Mouse (Mus musculus) megakaryocyte, embryonic 14.5 days (primary cell): ENCODE measurements at regions not wholly inside any gene's neighbourhood (a gene's known extent, or its start where the extent isn't known, plus 50 kb on each side); places are given as distances from the start of the nearest gene placed in this dataset.
"Not testable (repeated sequence)": the region's sequence is repeated elsewhere in the genome, so short reads cannot be mapped to it uniquely, and the experiment has no call there.

Source experiments
- H3K27me3 ChIP-seq: replicated peaks from 2 replicates; pipeline ENCODE3; 2012; ENCODE audit warnings: inconsistent platforms
- H3K36me3 ChIP-seq: replicated peaks from 2 replicates; pipeline ENCODE3; 2012; ENCODE audit warnings: low read length, inconsistent platforms, mixed read lengths
- H3K4me1 ChIP-seq: 2 replicates; pipeline ENCODE4 v1.6.1; 2012; ENCODE audit warnings: inconsistent platforms
- H3K4me3 ChIP-seq: replicated peaks from 2 replicates; pipeline ENCODE3; 2012; ENCODE audit warnings: moderate library complexity, mild to moderate bottlenecking, inconsistent platforms
- H3K9me3 ChIP-seq: 2 replicates; pipeline ENCODE4 v1.6.1; 2012; ENCODE audit warnings: inconsistent platforms
- FLI1 ChIP-seq: IDR thresholded peaks from 2 replicates; pipeline ENCODE4 v1.6.1; 2012; ENCODE audit warnings: low read length, inconsistent platforms, mixed read lengths
- GATA1 ChIP-seq: IDR thresholded peaks from 3 replicates; pipeline ENCODE4 v1.6.1; 2012; ENCODE audit warnings: mixed read lengths, low read length, inconsistent platforms, borderline replicate concordance

- Histone ChIP-seq H3K4me1 (peaks cover 8% of the 10 kb centered on the region), H3K9me3 (no peaks in the 10 kb centered on the region), H3K4me3 (no peak overlapping the region), H3K36me3 (no peaks in the 10 kb centered on the region), H3K27me3 (peaks cover 56% of the 10 kb centered on the region)
- TF ChIP-seq GATA1 (no peak), FLI1 (no peak)
Measured at GRCm38 (mm10) chr6:84310635-84311241, 283.0 kb downstream of the Cyp26b1 start.

DNA sequence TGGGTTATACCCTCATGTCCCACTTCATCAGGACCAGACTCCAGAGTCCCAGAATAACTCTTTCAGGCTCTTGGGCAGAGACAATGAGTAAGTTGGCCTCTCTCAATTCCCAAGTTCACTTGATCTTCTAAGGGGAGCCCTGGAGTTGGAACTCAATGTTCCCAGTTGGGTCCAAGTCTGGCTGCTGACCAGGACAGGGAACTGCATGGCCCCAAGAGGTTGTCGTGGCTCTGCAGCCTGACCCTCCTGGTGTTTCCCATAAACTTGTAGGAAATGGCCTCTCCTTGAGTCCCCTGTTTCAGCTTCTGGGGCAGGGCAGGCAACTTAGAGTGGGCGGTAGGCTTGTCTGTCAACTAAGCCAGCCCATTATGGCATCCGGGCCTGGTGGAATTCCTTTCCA is 286.2 kb downstream of the Cyp26b1 start:
- Histone ChIP-seq H3K36me3 (no peaks in the 10 kb centered on the region), H3K4me3 (no peak overlapping the region), H3K27me3 (peaks cover 35% of the 10 kb centered on the region), H3K9me3 (no peaks in the 10 kb centered on the region), H3K4me1 (peaks cover 5% of the 10 kb centered on the region; the same call in 1 of the 2 replicates)
- TF ChIP-seq GATA1 (no peak), FLI1 (no peak)

DNA sequence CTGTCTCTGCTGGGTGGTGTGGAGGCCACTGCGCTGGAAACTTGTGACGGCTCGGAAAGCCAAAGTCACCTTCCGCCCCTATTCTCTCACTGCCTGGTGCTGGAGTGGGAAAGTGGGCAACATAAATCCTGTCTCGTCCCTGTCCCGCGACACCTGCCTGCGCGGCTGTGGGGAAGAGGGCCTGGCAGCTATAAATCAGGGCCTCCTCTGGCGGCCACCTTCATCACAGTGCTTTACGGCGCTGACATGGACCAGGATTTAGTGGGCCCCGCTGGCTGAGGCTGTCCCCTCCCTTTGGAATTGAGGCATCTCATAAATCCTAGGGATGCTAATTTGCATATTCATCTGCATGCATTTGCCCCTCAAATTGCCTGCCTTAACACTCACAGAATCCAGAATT is 287.1 kb downstream of the Cyp26b1 start:
- TF ChIP-seq GATA1 (no peak), FLI1 (no peak)
- peaks cover 28% of the 10 kb centered on the region for H3K27me3 ChIP-seq

GRCm38 (mm10) chr6:84305093-84305492 is 288.6 kb downstream of the Cyp26b1 start:
- TF ChIP-seq GATA1 (no peak), FLI1 (no peak)
- Histone ChIP-seq H3K27me3 (peaks cover 21% of the 10 kb centered on the region), H3K4me3 (no peak overlapping the region), H3K9me3 (no peaks in the 10 kb centered on the region), H3K4me1 (peaks cover 5% of the 10 kb centered on the region; the same call in 1 of the 2 replicates), H3K36me3 (no peaks in the 10 kb centered on the region)

More for the DNA sequence above, 287.1 kb downstream of the Cyp26b1 start:
- no peak overlapping the region for H3K4me3 ChIP-seq
- H3K9me3 ChIP-seq: no peaks in the 10 kb centered on the region
- H3K36me3 ChIP-seq: no peaks in the 10 kb centered on the region
- peaks cover 5% of the 10 kb centered on the region; the same call in 1 of the 2 replicates for H3K4me1 ChIP-seq

GRCm38 (mm10) chr6:84302916-84303315 is 290.8 kb downstream of the Cyp26b1 start:
- not testable (repeated sequence) for H3K36me3 ChIP-seq, H3K4me3 ChIP-seq, H3K4me1 ChIP-seq, H3K9me3 ChIP-seq
- H3K27me3 ChIP-seq: peaks cover 14% of the 10 kb centered on the region

GRCm38 (mm10) chr6:84299936-84300335 is 291.5 kb downstream of the Dysf start:
- Histone ChIP-seq H3K27me3 (peaks cover 7% of the 10 kb centered on the region), H3K9me3 (no peaks in the 10 kb centered on the region), H3K36me3 (no peaks in the 10 kb centered on the region), H3K4me1 (peaks cover 5% of the 10 kb centered on the region; the same call in 1 of the 2 replicates), H3K4me3 (no peak overlapping the region)
- TF ChIP-seq FLI1: no peak
- TF ChIP-seq GATA1: no peak

- Histone ChIP-seq H3K27me3 (peaks cover 7% of the 10 kb centered on the region), H3K4me3 (no peak overlapping the region), H3K36me3 (no peaks in the 10 kb centered on the region), H3K4me1 (peaks cover 1% of the 10 kb centered on the region; the same call in 1 of the 2 replicates), H3K9me3 (no peaks in the 10 kb centered on the region)
- TF ChIP-seq GATA1: no peak
- TF ChIP-seq FLI1: no peak
Measured at GRCm38 (mm10) chr6:84299146-84299545, 290.8 kb downstream of the Dysf start.

GRCm38 (mm10) chr6:84273907-84274306 is 265.5 kb downstream of the Dysf start:
- not testable (repeated sequence) for H3K4me3 ChIP-seq

GRCm38 (mm10) chr6:84272520-84273311 is 264.3 kb downstream of the Dysf start:
- no peak overlapping the region for H3K4me3 ChIP-seq
- TF ChIP-seq FLI1 (no peak), GATA1 (no peak)
- no peaks in the 10 kb centered on the region for H3K4me1 ChIP-seq
- peaks cover 14% of the 10 kb centered on the region; the same call in 1 of the 2 replicates for H3K9me3 ChIP-seq
- no peaks in the 10 kb centered on the region for H3K36me3 ChIP-seq
- H3K27me3 ChIP-seq: peaks cover 6% of the 10 kb centered on the region

More at GRCm38 (mm10) chr6:84273907-84274306, 265.5 kb downstream of the Dysf start:
- H3K4me1 ChIP-seq, H3K27me3 ChIP-seq, H3K36me3 ChIP-seq: not testable (repeated sequence)
- peaks cover 14% of the 10 kb centered on the region; the same call in 1 of the 2 replicates for H3K9me3 ChIP-seq

DNA sequence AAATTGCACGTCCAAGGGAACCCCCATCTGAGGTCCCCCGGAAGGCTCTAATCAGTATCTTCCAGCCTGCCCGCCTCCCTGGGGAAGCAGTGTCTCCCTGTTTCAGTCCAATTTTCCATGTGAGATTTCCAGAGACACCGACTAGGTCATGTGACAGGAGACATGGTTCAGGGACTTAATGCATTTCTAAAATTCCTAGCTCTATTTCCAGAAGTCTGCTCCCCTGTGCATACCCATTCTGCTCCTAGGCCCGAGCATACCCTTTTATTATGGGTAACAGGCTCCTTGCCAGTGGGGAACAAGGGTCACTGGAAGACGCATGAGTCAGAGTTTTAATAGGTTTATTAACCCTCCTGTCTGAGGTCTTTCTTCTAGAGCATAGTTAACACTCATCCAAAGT is 263.6 kb downstream of the Dysf start:
- peaks cover 14% of the 10 kb centered on the region; the same call in 1 of the 2 replicates for H3K9me3 ChIP-seq
- TF ChIP-seq FLI1 (no peak), GATA1 (no peak)
- peaks cover 6% of the 10 kb centered on the region for H3K27me3 ChIP-seq
- H3K36me3 ChIP-seq: no peaks in the 10 kb centered on the region
- no peak overlapping the region for H3K4me3 ChIP-seq
- H3K4me1 ChIP-seq: no peaks in the 10 kb centered on the region
